Mouse (Mus musculus) activated CD4-positive, CD25-positive, alpha-beta regulatory T cell, adult 4 months (primary cell): ENCODE data around the gene A230072I06Rik. TPM values are rescaled to one million over a fixed set of nuclear protein-coding genes. Genes with fewer than 3 reads are reported as not detected.

ENCODE experiments used
- ATAC-seq: one replicate; pipeline ENCODE4 v1.8.0; 2017
- polyA plus RNA-seq, 2 experiments: library from polyadenylated mRNA; unstranded; fragments of 100-300 nt; shearing (Covaris generic); gene quantifications; one replicate each; pipeline ENCODE4 v1.2.1; 2017

A230072I06Rik gene
- polyA plus RNA-seq, 2 experiments from 2014 or later: not detected

DNA sequence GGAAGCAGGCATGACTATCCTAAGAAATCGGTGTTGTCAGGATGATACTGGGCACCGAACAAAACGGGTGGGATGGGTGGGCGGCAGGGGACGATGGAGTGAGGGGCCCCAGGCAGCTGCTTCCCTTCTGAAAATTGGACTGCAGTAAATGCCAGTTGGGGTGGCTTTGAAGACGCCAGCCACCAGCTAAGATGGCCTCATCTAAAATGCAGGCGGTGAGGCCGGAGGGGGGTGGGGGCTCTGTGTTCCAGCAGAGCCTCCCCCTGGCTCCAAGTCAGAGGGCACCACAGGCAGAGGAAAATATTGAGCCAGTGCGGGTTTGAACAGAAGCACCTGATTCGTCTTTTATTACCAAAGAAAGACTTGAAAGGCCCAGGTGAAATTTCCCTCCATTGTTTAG lies 45.9 kb downstream of the A230072I06Rik start:
- ATAC-seq: no peak

DNA sequence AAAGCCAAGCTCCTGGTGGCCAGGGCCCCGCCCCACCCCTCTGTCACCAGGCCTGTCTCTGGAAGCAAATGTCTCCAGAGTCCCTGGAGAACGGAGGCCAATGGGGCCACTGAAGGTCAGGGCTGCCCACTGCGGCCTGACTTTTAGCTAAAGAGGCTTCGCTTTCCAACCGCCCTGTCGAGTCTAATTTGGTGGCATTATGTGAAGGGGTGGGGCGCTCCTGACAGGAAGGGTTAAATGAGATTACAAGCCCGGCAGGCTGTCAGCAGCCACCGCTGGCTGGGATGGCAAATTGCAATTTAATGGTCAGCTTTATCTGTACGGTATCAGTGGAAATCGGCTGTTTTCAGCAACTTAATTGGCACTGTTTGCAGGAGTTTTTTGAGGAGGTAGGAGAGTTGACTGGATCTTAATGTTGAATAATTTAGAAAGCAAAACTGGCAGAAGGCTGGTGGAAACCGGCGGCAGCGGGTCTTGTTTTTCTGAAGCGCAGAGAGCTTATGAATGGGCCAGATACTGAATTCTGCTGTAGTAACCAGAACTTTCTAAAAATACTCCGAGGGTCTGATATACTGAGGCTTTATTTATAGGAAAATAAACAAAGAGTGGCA lies 46.5 kb downstream of the A230072I06Rik start:
- ATAC-seq: no peak

DNA sequence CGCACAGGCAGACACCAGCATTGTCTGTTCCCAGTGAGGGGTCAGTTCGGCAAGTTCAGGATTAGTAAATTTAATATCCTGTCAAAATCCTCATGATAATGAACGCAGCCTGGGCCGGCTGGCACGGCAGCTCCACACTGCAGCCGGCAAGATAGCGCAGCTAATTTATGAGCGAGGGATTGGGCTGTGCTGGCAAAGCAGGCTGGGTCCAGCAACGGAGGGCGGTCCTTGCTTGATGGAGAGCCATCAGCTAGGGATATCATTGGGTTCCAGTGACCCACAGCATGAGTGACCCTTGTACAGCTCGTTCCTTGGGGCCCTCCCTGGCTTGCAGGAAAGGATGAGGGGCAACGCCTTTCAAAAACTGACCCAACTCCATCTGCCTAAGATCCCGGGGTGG lies 48.6 kb downstream of the A230072I06Rik start:
- ATAC-seq: no peak

DNA sequence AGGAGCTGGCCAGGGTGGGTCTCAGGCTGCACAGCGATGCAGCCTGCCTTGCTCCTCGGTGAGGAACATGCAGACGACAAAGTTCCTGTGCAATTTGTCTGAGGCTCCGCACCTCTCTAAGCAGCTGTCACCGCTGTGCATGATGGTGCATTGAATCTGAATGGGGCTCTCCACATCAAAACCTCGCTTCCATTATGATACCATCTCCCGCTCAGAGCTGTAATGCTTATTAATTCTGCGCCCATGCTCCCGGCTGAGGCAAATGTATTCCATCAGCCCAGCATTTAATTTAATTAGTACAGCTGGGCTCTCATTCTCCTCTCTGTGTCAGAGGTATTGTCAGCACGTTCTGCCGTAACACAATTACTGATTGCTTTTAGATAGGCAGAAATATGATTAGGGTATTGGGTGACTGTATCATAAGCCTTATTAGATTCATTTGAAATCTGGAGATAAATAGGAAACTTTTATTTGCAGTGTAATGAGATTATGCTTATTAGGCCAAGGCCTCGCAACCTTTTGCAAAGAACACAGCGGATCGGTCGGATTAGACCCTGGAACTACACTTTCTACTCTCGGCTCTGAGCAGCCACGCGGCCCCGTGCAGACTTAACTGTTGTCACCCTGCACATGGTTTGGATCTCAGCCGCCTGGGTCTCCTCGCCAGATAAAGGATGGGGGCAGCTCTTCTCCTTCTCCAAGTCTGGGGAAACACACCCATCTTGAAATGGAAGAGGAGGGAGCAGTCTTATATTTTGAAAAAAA lies 49.3 kb downstream of the A230072I06Rik start:
- ATAC-seq: no peak

DNA sequence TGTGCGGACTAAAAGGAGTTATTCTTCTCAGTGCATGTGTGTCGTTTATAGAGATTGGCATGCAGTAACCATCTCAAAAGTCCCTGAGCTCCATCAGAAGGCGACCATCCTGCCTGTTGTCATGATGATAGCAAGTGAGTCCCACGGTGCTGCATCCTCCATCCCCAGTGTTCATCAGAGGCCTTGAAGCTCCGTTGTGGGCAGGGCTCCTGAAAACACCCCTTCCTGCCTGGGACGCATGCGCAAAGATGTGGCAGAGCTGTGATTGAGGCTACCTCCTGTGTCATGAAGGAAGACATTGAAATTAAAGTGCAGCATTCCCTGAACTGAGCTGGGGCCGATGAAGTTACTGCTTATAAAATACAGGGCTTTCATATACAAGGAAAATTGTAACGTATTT lies 49.9 kb downstream of the A230072I06Rik start:
- no peak for ATAC-seq

DNA sequence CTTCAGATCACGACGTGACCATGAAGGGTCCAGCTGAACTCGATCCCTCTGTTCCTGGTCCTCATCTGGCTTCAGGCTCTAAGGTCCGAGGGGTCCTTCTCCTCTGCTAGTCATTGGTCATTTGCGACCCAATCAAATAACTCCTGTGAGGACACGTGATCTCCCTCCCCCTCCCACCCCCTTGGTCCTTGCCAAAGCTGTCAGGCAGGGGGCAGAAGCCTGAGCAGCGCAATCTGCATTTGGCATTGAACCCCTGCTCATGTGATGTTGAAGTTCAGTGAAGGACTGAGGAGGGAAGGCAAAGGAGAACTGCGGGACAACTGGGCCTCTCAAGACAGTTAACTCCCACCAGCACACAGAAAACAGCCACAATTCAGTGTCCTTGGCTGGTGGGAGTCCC lies 51.4 kb downstream of the A230072I06Rik start:
- ATAC-seq: no peak

Other genes starting within 250 kb of the A230072I06Rik start
- gene Sox1, start 116.5 kb downstream of the A230072I06Rik start, polyA plus RNA-seq: not detected